Mouse (Mus musculus): ENCODE measurements around the gene Bace1.

DNA sequence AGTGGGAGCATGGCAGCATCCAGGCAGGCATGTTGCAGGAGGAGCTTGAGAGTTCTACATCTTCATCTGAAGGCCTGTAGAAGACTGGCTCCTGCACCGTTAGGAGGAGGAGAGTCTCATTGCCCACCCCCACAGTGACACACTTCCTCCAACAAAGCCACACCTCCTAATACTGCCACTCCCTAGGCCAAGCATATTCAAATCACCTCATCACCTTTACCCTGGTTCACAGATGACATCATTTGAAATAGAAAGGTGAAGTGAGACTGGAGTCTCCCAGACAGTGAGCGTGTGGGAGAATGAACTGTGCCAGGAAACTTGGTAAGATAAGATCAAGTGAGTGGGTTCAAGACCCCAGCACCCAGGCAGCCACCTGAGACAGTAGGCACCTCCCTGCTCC lies 4.9 kb upstream of the Bace1 start:
- TF ChIP-seq CTCF (IDR thresholded peaks at IDR 0.05; ENCODE audit: extremely low read depth, insufficient read depth, insufficient read length, insufficient replicate concordance) (no peak), POLR2A (IDR thresholded peaks at IDR 0.05; ENCODE audit: low read depth, low read length) (no peak)
